In genomic region chr2:73550725-73551124, GRCm38 (mm10) we compare ENCODE assay signal across 8 mouse cellular contexts. TPM values are rescaled to one million over a fixed set of nuclear protein-coding genes. Genes with fewer than 3 reads are reported as not detected.
DNase-seq lines count a peak whose midpoint lies in the region; ATAC-seq lines count a peak whose summit lies in the region.

No protein-coding gene starts in this region.

- DNase-seq in heart, postnatal 4 days = no peak
- peak; percentile 68 for DNase-seq in thymus, postnatal 0 days (ENCODE audit: low spot score)
- no peak for DNase-seq in thymus, postnatal 10 days (ENCODE audit: low spot score in 2 of 2)
- DNase-seq in c-Kit-positive CD71-positive TER-119-positive erythroid progenitor cells, embryonic 14.5 days (ENCODE audit: low spot score) = peak; percentile 62
- DNase-seq in urinary bladder, postnatal 4 days (ENCODE audit: low spot score in 2 of 2) = no peak
- no peak for DNase-seq in gastrocnemius, postnatal 14 days

- intact Hi-C loops in gastrocnemius, postnatal 14 days (cut with DNase I; ENCODE audit: low total_unique reads) = no loop called here

- no peak overlapping the region for H3K27ac ChIP-seq in heart, embryonic 14.5 days (replicated peaks in 1 of 2; ENCODE audit: control insufficient read depth in 1 of 2, insufficient read depth in 1 of 2, low read depth in 2 of 2, low read length in 2 of 2)

- peak overlapping the region; percentile 18; the same call in 1 of the 2 replicates for H3K4me2 ChIP-seq in heart, embryonic 14.5 days (ENCODE audit: low read length)

- H3K9ac ChIP-seq in heart, embryonic 14.5 days (ENCODE audit: low read length) = no peak overlapping the region

- no peak overlapping the region for H3K4me3 ChIP-seq in heart, embryonic 14.5 days (ENCODE audit: control insufficient read depth in 1 of 2, insufficient read depth in 1 of 2, low read depth in 1 of 2, low read length in 2 of 2)

- H3K27me3 ChIP-seq in heart, embryonic 14.5 days (ENCODE audit: control insufficient read depth, insufficient read depth, low read length) = no peaks in the 10 kb centered on the region

- no peaks in the 10 kb centered on the region for H3K4me1 ChIP-seq in heart, embryonic 14.5 days (ENCODE audit: control insufficient read depth in 2 of 2, insufficient read depth in 2 of 2, low read length in 2 of 2)

- ATAC-seq in heart, embryonic 14.5 days (ENCODE audit: insufficient number of reproducible peaks, insufficient read depth, low FRiP score, low read depth) = no peak
- 0 out of 2 replicates have a peak, but pooled peaks have one; percentile 22 for ATAC-seq in megakaryocyte, adult 5-6 weeks (ENCODE audit: poor library complexity, severe bottlenecking)

- WGBS in heart, embryonic 14.5 days = 20% methylated on average over 6 of the region's 6 CpGs

- no peaks in the 10 kb centered on the region for H3K9me3 ChIP-seq in heart, embryonic 14.5 days (ENCODE audit: control insufficient read depth, low read length)

- no peaks in the 10 kb centered on the region for H3K36me3 ChIP-seq in heart, embryonic 14.5 days (ENCODE audit: control insufficient read depth, insufficient read depth, low read length)

RNA-seq across cellular contexts. Expression of gene Wipf1, which starts 21.2 kb away (rescaled TPM):
- polyA plus RNA-seq in heart, embryonic 14.5 days (2014; fragmentation: Nextera tagmentation; extraction: Ambion mirVana) = 7.0 and 7.6 TPM in 2 replicates
- 10 to 100 TPM; 19.0 to 20.8 TPM for total RNA-seq in heart, postnatal 4 days (2021)
- polyA plus RNA-seq in thymus, postnatal 0 days (2015; fragmentation: Nextera tagmentation; extraction: Ambion mirVana) = 22.2 and 25.1 TPM in 2 replicates
- 123 and 139 TPM in 2 replicates for total RNA-seq in megakaryocyte, adult 5-6 weeks (2015)
- 37.4 and 55.2 TPM in 2 replicates for total RNA-seq in megakaryocyte, adult 5-6 weeks (2017)
- total RNA-seq in gastrocnemius, postnatal 14 days (2021) = 10 to 100 TPM; 17.4 to 19.8 TPM

RNA-seq across cellular contexts. Expression of gene Chrna1, which starts 29.4 kb away (rescaled TPM):
- polyA plus RNA-seq in heart, embryonic 14.5 days (2014; fragmentation: Nextera tagmentation; extraction: Ambion mirVana) = 0.09 TPM in 1 of 2 replicates, not detected in the other
- under 1 TPM in 1 of 2 experiments, not detected in 1; 0.14 TPM for total RNA-seq in heart, postnatal 4 days (2021)
- 0.42 and 0.58 TPM in 2 replicates for polyA plus RNA-seq in thymus, postnatal 0 days (2015; fragmentation: Nextera tagmentation; extraction: Ambion mirVana)
- total RNA-seq in megakaryocyte, adult 5-6 weeks (2015) = 0.09 TPM in 1 of 2 replicates, not detected in the other
- not detected in 2 replicates for total RNA-seq in megakaryocyte, adult 5-6 weeks (2017)
- total RNA-seq in gastrocnemius, postnatal 14 days (2021) = 10 to 100 TPM; 14.4 to 17.4 TPM

Comparison
In these comparisons a context has a peak if more than half of its experiments do, and no peak if none do; other contexts are left out.
1. DNase-seq: peak in thymus, postnatal 0 days (single experiment) and c-Kit-positive CD71-positive TER-119-positive erythroid progenitor cells, embryonic 14.5 days (single experiment); none in heart, postnatal 4 days (single experiment), thymus, postnatal 10 days (0 of 2), urinary bladder, postnatal 4 days (0 of 2) and gastrocnemius, postnatal 14 days (single experiment).
2. RNA of gene Chrna1, which starts 29.4 kb away (total RNA-seq): 14.4 to 17.4 TPM in gastrocnemius, postnatal 14 days; 0.14 TPM in heart, postnatal 4 days and 0.09 TPM in megakaryocyte, adult 5-6 weeks; every median in the first group is over 10 times any median in the second.